Mouse (Mus musculus): ENCODE results near the gene Ankrd13d.
A peak's percentile ranks its signal among the peaks of the same experiment; 100 is the strongest.

Gene Ankrd13d

DNA sequence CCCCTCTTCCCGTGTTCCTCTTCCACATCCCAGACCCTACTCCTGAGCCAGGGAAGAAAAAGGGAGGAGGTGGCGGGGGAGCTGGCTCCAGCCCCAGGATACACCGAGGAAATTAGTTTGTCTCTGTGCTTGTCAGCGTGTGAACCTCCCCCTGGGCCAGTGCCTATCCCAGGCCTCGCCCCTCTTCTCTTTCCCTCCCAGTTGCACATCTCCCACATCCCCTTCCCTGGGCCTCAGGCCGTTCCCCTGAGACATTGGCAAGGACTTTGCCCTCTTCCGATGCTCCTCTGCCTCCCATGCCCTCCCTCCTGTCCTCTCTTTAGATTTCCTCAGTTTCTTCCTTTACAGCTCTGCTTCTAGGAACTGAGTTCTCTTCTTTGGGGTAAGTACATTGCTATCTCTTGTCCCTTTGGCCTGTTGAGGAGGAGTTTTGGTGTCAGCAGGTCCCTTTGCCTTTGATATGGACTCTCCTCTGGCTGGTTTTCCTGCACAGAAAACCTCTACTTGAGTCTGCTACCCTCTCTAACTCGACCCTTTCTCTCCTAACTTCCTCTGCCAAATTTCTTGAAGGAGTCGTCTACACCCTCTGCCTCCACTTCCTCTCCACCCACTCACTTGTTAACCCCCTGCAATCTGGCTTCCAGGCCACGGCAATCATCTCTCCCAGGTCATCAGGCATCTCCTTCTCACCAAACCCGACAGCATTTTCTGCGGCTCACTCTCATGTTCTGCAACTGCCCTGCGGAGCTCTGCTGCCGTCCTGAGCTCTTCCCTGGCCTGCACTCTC, 61.8 kb downstream of the Ankrd13d start:
- peak; percentile 77 for DNase-seq

DNA sequence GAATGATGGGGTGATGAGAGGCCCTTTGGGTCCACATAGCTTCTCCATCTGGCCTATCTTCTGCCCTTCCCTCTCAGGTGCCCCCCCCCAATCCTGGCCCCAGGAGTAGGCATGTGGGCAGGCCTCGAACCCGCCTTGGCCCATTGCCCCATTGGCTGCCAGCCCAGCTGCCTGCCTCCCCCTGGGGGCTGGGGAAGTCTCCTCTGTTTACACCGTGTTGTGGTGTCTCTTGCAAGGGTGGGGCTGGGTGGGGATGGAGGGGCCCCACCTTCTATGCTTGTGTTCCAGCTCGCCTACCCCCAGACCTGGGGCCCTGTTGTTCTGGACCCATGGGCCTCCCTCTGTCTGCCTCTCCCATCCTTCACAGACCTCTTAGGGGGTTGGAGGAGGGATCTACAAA, 62.5 kb downstream of the Ankrd13d start:
- peak; percentile 59 for DNase-seq
